Mouse (Mus musculus): ENCODE measurements at regions not wholly inside any gene's neighbourhood (a gene's known extent, or its start where the extent isn't known, plus 50 kb on each side); places are given as distances from the start of the nearest gene placed in this dataset.
A peak's percentile ranks its signal among the peaks of the same experiment; 100 is the strongest.

DNA sequence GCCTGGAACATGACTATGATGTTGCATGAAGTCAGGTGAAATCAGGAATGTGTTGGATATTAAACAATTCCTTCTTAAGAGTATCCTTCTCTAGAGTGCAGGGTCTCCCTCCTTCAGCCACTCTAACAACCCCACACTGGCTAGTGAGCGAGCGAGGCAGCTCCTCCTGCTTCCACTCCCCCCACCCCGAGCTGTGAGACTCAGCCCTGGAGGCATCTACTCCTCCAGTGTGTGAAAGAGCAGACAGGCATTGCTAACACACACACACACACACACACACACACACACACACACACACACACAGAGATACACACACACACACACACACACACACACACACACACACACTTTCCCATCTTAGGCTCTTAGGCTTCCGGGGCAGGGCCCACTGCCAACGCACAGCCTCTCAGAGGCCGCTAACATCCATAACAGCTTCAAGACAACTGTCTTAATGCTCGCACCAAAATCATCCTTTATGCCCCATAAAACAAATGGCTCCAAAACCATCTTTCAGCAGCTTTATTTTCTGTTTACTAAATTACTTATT lies 116.8 kb downstream of the Lrrc30 start:
- no peak for ATAC-seq (replicated peaks; ENCODE audit: low FRiP score)

DNA sequence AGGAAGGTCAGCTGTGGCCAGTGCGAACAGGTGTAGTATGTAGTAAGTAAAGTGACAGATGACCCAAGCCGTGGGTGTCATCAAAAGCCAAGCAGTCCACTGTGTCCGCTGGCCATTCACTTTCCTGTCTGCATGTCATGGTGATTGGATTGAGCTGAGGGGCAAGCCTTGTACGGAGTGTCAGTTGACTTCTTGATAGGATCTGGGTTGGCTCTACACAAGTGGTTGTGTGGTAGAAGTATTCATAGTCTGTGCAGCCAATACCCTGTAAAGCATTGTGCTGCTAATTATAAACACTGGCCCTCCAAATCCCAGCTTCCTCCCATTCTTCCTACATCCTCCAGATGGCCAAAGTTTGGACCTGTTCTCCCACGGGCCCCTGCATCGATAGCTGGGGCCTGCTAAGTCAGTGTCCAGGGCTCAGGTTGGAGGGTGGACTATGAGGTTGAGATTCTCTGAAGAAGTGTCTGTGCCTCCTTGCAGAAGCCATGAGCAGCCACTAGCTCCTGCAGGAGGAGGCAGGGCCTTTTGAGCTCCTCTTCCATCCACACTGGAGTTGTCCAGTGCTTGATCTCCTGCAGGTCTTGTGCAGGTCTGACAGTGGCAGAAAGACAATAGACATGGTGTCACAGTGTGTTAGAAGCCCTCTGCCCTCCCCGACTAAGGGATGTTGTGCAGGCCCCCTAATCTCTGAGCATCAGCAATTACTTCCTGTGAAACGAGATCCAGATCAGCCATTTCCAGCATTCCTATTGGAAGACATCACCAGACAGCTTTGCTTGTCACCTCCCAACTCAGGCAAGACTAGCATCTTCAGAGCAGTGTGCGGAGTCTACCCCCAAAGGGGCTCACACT lies 117.9 kb downstream of the Lrrc30 start:
- no peak overlapping the region for H3K4me3 ChIP-seq (replicated peaks)
- no peaks in the 10 kb centered on the region for H3K27me3 ChIP-seq
- H3K27ac ChIP-seq: peak overlapping the region; percentile 84
- peaks cover 13% of the 10 kb centered on the region; the same call in 1 of the 2 replicates for H3K4me1 ChIP-seq
- ATAC-seq (replicated peaks; ENCODE audit: low FRiP score): 0 out of 2 replicates have a peak, but pooled peaks have one; percentile 50
- H3K9ac ChIP-seq: no peak overlapping the region
- no peaks in the 10 kb centered on the region for H3K9me3 ChIP-seq (replicated peaks)
- no peak overlapping the region for H3K4me2 ChIP-seq
- H3K36me3 ChIP-seq: no peaks in the 10 kb centered on the region
- WGBS: 57% methylated on average over 9 of the region's 9 CpGs

More for the DNA sequence above, 116.8 kb downstream of the Lrrc30 start:
- H3K4me1 ChIP-seq: peaks cover 13% of the 10 kb centered on the region; the same call in 1 of the 2 replicates
- 75% methylated on average over 7 of the region's 7 CpGs for WGBS
- H3K9me3 ChIP-seq (replicated peaks): no peaks in the 10 kb centered on the region
- no peak overlapping the region for H3K4me2 ChIP-seq
- H3K4me3 ChIP-seq (replicated peaks): no peak overlapping the region
- no peak overlapping the region for H3K9ac ChIP-seq
- no peaks in the 10 kb centered on the region for H3K27me3 ChIP-seq
- no peaks in the 10 kb centered on the region for H3K36me3 ChIP-seq
- peak overlapping the region; percentile 84 for H3K27ac ChIP-seq

GRCm38 (mm10) chr17:67512699-67513450 lies 119.6 kb downstream of the Lrrc30 start:
- no peak overlapping the region for H3K4me3 ChIP-seq (replicated peaks)
- no peak overlapping the region for H3K9ac ChIP-seq
- no peaks in the 10 kb centered on the region for H3K27me3 ChIP-seq
- H3K4me1 ChIP-seq: peaks cover 13% of the 10 kb centered on the region; the same call in 1 of the 2 replicates
- H3K9me3 ChIP-seq (replicated peaks): no peaks in the 10 kb centered on the region
- no peak overlapping the region for H3K4me2 ChIP-seq
- WGBS: 60% methylated on average over 6 of the region's 6 CpGs
- ATAC-seq (replicated peaks; ENCODE audit: low FRiP score): peak; percentile 78
- H3K27ac ChIP-seq: peak overlapping the region; percentile 84
- H3K36me3 ChIP-seq: no peaks in the 10 kb centered on the region

DNA sequence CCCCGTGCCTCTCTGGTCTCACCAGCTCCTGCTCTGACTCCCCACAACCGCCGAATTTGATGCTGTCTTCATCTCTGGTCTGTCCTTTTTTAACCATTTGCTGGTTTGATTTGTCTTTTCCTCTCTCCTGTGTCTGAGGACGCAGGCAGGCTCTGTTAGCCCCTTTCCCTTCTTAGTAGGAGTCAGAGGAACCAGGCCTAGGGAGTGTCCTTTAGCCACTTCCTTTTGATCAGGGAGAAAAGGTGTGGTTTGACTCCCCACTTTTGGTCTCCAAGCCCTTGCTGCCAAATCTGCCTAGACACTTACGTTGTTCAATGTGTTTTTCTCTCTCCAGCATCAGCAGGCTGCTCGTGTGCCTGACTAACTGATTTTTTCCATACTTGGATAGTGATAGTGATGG lies 120.5 kb downstream of the Lrrc30 start:
- WGBS: 63% methylated on average over 6 of the region's 6 CpGs
- Histone ChIP-seq H3K36me3 (no peaks in the 10 kb centered on the region), H3K9me3 (replicated peaks) (no peaks in the 10 kb centered on the region), H3K4me2 (no peak overlapping the region), H3K4me1 (peaks cover 13% of the 10 kb centered on the region; the same call in 1 of the 2 replicates), H3K27me3 (no peaks in the 10 kb centered on the region), H3K4me3 (replicated peaks) (no peak overlapping the region), H3K27ac (peak overlapping the region; percentile 74), H3K9ac (no peak overlapping the region)
- ATAC-seq (replicated peaks; ENCODE audit: low FRiP score): no peak

DNA sequence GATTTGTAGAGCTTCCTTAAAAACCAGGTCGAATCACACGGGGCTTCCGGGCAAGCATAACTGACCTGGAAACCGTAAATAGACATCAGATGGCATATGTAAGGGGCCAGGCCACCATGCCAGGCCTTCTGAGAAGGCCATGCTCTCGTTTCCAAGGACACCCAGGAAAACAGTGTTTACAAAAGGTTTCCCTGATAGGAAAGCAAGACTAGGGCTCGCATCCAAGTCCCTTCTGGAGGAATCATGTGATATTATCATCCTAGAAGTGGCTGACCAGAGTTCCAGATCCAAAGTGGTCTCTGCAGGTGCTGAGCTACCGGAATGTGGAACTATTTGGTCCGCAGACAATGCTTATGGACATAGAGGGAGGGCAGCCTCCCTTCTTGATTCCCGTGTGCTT lies 122.6 kb downstream of the Lrrc30 start:
- ATAC-seq (replicated peaks; ENCODE audit: low FRiP score): no peak
- Histone ChIP-seq H3K4me1 (peaks cover 16% of the 10 kb centered on the region; the same call in 1 of the 2 replicates), H3K4me3 (replicated peaks) (no peak overlapping the region)

DNA sequence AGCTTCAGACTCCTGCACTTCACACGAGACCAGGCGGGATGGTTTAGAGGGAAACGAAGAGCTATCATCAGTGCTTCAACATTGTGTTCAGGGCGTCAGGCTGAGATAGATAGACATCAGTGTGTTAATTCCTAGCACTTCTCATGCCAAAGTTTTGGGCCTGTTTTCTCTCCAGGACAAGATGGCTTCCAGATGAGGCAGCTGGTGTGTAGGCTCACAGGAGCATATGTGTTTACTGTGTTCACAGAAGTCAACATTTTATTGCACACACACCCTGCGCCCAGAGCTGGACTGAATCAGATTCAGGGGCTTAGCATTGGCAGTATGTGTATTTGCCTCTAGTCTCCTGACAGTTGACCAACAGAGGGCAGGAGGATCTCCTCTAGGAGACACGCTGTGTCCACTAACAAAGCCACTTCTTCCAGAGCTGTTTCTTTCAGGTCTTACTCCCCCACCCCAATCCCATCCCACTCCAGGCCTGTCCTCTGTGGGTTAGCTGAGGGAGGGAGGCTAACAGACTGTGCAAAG lies 123.4 kb downstream of the Lrrc30 start:
- no peak for ATAC-seq (replicated peaks; ENCODE audit: low FRiP score)
- peaks cover 20% of the 10 kb centered on the region; the same call in 1 of the 2 replicates for H3K4me1 ChIP-seq
- no peak overlapping the region for H3K27ac ChIP-seq
- H3K4me2 ChIP-seq: no peak overlapping the region
- H3K9me3 ChIP-seq (replicated peaks): no peaks in the 10 kb centered on the region
- no peaks in the 10 kb centered on the region for H3K27me3 ChIP-seq
- H3K36me3 ChIP-seq: no peaks in the 10 kb centered on the region
- 88% methylated on average over 6 of the region's 6 CpGs for WGBS
- no peak overlapping the region for H3K9ac ChIP-seq
- no peak overlapping the region for H3K4me3 ChIP-seq (replicated peaks)

More for the DNA sequence above, 122.6 kb downstream of the Lrrc30 start:
- Histone ChIP-seq H3K27me3 (no peaks in the 10 kb centered on the region), H3K9ac (no peak overlapping the region), H3K36me3 (no peaks in the 10 kb centered on the region), H3K4me2 (no peak overlapping the region), H3K9me3 (replicated peaks) (no peaks in the 10 kb centered on the region), H3K27ac (no peak overlapping the region)
- 82% methylated on average over 9 of the region's 9 CpGs for WGBS

- ATAC-seq (replicated peaks; ENCODE audit: low FRiP score): no peak
- Histone ChIP-seq H3K36me3 (no peaks in the 10 kb centered on the region), H3K27ac (no peak overlapping the region), H3K4me1 (peaks cover 12% of the 10 kb centered on the region; the same call in 1 of the 2 replicates), H3K4me3 (replicated peaks) (no peak overlapping the region), H3K9ac (no peak overlapping the region), H3K27me3 (no peaks in the 10 kb centered on the region), H3K4me2 (no peak overlapping the region), H3K9me3 (replicated peaks) (no peaks in the 10 kb centered on the region)
- WGBS: 60% methylated on average over 2 of the region's 2 CpGs
These were observed 124.2 kb downstream of the Lrrc30 start for GRCm38 (mm10) chr17:67508353-67508752.

GRCm38 (mm10) chr17:67506466-67506865 lies 126.1 kb downstream of the Lrrc30 start:
- Histone ChIP-seq H3K9me3 (replicated peaks) (no peaks in the 10 kb centered on the region), H3K27me3 (no peaks in the 10 kb centered on the region), H3K4me1 (peaks cover 8% of the 10 kb centered on the region; the same call in 1 of the 2 replicates), H3K36me3 (no peaks in the 10 kb centered on the region), H3K27ac (no peak overlapping the region), H3K4me2 (no peak overlapping the region), H3K4me3 (replicated peaks) (no peak overlapping the region), H3K9ac (no peak overlapping the region)
- WGBS: 59% methylated on average over 2 of the region's 2 CpGs
- 0 out of 2 replicates have a peak, but pooled peaks have one; percentile 36 for ATAC-seq (replicated peaks; ENCODE audit: low FRiP score)

GRCm38 (mm10) chr17:67504502-67505033 lies 128.0 kb downstream of the Lrrc30 start:
- WGBS: 72% methylated on average over 9 of the region's 9 CpGs
- H3K27ac ChIP-seq: no peak overlapping the region

DNA sequence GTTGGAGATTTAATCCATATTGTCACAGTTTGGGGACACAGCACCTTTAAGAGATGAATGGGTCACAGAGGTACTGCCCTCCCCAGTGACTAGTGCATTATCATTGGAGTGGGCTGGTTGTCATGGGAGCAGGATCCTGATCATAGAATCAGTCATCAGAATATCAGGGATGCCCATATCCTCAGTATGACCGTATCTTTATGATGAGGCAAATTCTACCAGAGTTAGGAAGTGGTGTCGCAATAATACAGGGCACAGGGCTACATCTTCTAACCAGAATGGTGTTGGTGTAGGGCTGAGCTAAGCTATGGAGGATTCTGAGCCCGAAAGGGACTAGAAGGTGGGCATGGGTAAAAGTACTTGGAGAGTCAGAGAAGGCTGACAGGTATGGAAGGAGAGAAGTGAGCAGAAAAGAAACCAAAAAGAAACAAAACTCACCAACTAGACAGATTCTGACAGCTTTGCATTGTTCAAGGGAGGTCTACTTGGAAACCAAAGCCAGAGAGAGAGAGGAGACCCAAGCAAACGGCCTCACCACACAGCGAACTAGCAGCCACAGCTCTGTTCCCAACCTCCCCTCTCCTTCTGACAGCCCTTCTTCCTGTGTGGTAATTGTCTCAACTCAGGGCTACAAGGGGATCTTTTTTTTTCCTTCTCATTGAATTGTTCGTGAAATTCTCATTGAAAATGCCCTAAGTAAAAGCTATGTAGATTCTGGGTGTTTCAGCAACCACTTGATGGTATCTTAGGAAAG lies 129.2 kb downstream of the Lrrc30 start:
- no peak for ATAC-seq (replicated peaks; ENCODE audit: low FRiP score)
- Histone ChIP-seq H3K9me3 (replicated peaks) (no peaks in the 10 kb centered on the region), H3K27ac (no peak overlapping the region), H3K36me3 (no peaks in the 10 kb centered on the region), H3K4me1 (0 out of 2 replicates have a peak, but pooled peaks cover 8% of the 10 kb centered on the region), H3K4me2 (no peak overlapping the region), H3K4me3 (replicated peaks) (no peak overlapping the region), H3K27me3 (no peaks in the 10 kb centered on the region), H3K9ac (no peak overlapping the region)
- WGBS: 77% methylated on average over 6 of the region's 6 CpGs

More at GRCm38 (mm10) chr17:67504502-67505033, 128.0 kb downstream of the Lrrc30 start:
- Histone ChIP-seq H3K4me2 (no peak overlapping the region), H3K27me3 (no peaks in the 10 kb centered on the region), H3K36me3 (no peaks in the 10 kb centered on the region), H3K9ac (no peak overlapping the region), H3K4me3 (replicated peaks) (no peak overlapping the region), H3K4me1 (0 out of 2 replicates have a peak, but pooled peaks cover 8% of the 10 kb centered on the region), H3K9me3 (replicated peaks) (no peaks in the 10 kb centered on the region)
- ATAC-seq (replicated peaks; ENCODE audit: low FRiP score): no peak

GRCm38 (mm10) chr17:67502628-67503027 lies 129.9 kb downstream of the Lrrc30 start:
- Histone ChIP-seq H3K9ac (no peak overlapping the region), H3K27me3 (no peaks in the 10 kb centered on the region), H3K4me2 (no peak overlapping the region), H3K27ac (no peak overlapping the region), H3K36me3 (no peaks in the 10 kb centered on the region), H3K9me3 (replicated peaks) (no peaks in the 10 kb centered on the region), H3K4me3 (replicated peaks) (no peak overlapping the region), H3K4me1 (0 out of 2 replicates have a peak, but pooled peaks cover 8% of the 10 kb centered on the region)
- ATAC-seq (replicated peaks; ENCODE audit: low FRiP score): no peak
- 94% methylated on average over 4 of the region's 4 CpGs for WGBS

Data from kidney, embryonic 15.5 days (tissue).